Mouse (Mus musculus) kidney, embryonic 16.5 days (tissue): ENCODE data around the gene Lsamp. TPM values are rescaled to one million over a fixed set of nuclear protein-coding genes. Genes with fewer than 3 reads are reported as not detected.

Experiments used
- ATAC-seq: fragments of 200-750 bp; cut with Nextera tagmentation; 2 replicates; pipeline ENCODE4 v1.8.0; 2017; ENCODE audit warnings: moderate TSS enrichment; ENCODE audit not compliant: low FRiP score, low TSS enrichment
- H3K27ac ChIP-seq: fragments of 300-500 bp; sonication (generic); 2 replicates; pipeline ENCODE4 v1.5.1; 2014; ENCODE audit warnings: low read length
- H3K27me3 ChIP-seq: fragments of 300-500 bp; sonication (generic); 2 replicates; pipeline ENCODE4 v1.6.1; 2014; ENCODE audit warnings: low read length, control low read depth, mixed read lengths; ENCODE audit not compliant: insufficient read depth
- H3K36me3 ChIP-seq: fragments of 300-500 bp; sonication (generic); 2 replicates; pipeline ENCODE4 v1.6.1; 2014; ENCODE audit warnings: low read length, control low read depth, mixed read lengths; ENCODE audit not compliant: insufficient read depth
- H3K4me1 ChIP-seq: fragments of 300-500 bp; sonication (generic); 2 replicates; pipeline ENCODE4 v1.6.1; 2014; ENCODE audit warnings: low read length, control low read depth, mixed read lengths; ENCODE audit not compliant: insufficient read depth
- H3K4me2 ChIP-seq: fragments of 300-500 bp; sonication (generic); replicated peaks from 2 replicates; pipeline ENCODE4 v1.6.1; 2014; ENCODE audit warnings: low read depth, low read length
- H3K4me3 ChIP-seq: fragments of 300-500 bp; sonication (generic); 2 replicates; pipeline ENCODE4 v1.5.1; 2014; ENCODE audit warnings: mild to moderate bottlenecking, low read length
- H3K9ac ChIP-seq: fragments of 300-500 bp; sonication (generic); replicated peaks from 2 replicates; pipeline ENCODE4 v1.6.1; 2014; ENCODE audit warnings: low read length
- H3K9me3 ChIP-seq: fragments of 300-500 bp; sonication (generic); 2 replicates; pipeline ENCODE4 v1.6.1; 2016; ENCODE audit warnings: low read length, control low read depth
- WGBS: fragments of 180-500 bp; shearing (Covaris S2); extraction: QIAGEN DNeasy Blood & Tissue Kit; methylation state at CpG from one replicate; pipeline ENCODE4 v1.1.7; 2014; 5-methylcytosine and 5-hydroxymethylcytosine counted together
- polyA plus RNA-seq: library from polyadenylated mRNA; unstranded; fragments of >200 nt; fragmentation: Nextera tagmentation; extraction: Ambion mirVana; gene quantifications from 2 replicates; pipeline ENCODE4 v1.2.1, GENCODE M21; 2015

The Lsamp gene
- polyA plus RNA-seq, 1 experiment from 2014 or later = 3.4 TPM

DNA sequence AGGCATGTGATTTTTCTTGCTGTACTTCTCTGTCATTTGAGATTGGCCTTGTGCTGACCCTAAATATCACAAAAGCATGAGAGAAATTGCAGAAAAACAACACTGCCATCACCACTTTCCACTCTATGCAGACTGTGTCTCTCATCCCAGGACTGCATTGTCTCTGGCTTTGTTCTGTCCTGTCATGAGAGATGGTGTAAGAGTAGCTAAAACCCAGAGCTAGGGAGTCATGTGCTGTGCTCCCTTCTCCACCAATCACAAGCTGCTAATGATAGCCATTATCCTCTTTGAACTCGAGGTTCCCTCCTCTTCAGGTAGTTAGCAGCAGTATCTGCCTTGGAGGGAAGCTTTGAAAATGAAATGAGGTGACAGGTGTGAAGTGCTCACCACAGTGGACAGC is 552.6 kb downstream of the Lsamp start:
- H3K4me2 ChIP-seq = no peak overlapping the region
- 10% methylated on average over 1 of the region's 1 CpGs for WGBS
- H3K9ac ChIP-seq = no peak overlapping the region
- no peaks in the 10 kb centered on the region for H3K4me1 ChIP-seq
- H3K36me3 ChIP-seq = no peaks in the 10 kb centered on the region
- no peaks in the 10 kb centered on the region for H3K9me3 ChIP-seq
- H3K4me3 ChIP-seq = no peak overlapping the region
- H3K27ac ChIP-seq = no peak overlapping the region
- no peak for ATAC-seq
- no peaks in the 10 kb centered on the region for H3K27me3 ChIP-seq

- Histone ChIP-seq H3K36me3 (no peaks in the 10 kb centered on the region), H3K27ac (no peak overlapping the region), H3K4me2 (no peak overlapping the region), H3K27me3 (no peaks in the 10 kb centered on the region), H3K9me3 (no peaks in the 10 kb centered on the region), H3K4me3 (no peak overlapping the region), H3K9ac (no peak overlapping the region), H3K4me1 (no peaks in the 10 kb centered on the region)
- WGBS = 85% methylated on average over 4 of the region's 4 CpGs
- no peak for ATAC-seq
Measured at GRCm38 (mm10) chr16:40549663-40550062, 565.5 kb downstream of the Lsamp start.

- H3K4me3 ChIP-seq = no peak overlapping the region
- no peaks in the 10 kb centered on the region for H3K36me3 ChIP-seq
- H3K4me1 ChIP-seq = no peaks in the 10 kb centered on the region
- H3K4me2 ChIP-seq = no peak overlapping the region
- WGBS = 34% methylated on average over 1 of the region's 1 CpGs
- no peaks in the 10 kb centered on the region for H3K27me3 ChIP-seq
- peak; percentile 76 for ATAC-seq
- no peak overlapping the region for H3K27ac ChIP-seq
- H3K9ac ChIP-seq = no peak overlapping the region
- no peaks in the 10 kb centered on the region for H3K9me3 ChIP-seq
Measured at GRCm38 (mm10) chr16:40555608-40556007, 571.4 kb downstream of the Lsamp start.

DNA sequence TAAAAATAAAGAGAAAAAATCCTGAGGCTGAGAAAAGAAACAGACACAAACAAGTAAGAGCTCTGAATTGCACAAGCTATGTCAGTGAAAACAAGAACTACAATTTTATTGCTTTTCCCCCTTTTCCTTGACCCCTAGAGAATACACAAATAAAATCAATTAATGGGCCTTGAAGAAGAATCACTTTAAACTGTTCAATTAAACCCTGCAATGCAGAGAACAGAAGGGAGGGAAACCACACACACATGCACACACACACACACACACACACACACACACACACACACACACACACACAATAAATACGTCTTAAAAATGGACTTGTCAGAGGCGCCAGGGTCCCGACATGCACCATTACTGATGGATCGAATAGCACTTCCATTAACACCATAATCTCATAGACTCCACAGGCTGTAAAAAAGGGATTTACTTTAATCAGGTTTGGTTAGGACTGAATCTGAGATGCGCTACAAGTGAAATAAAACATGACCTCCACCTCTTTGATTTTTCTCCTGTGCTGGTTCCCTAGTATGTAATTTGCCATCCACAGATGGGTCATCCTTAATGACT is 573.6 kb downstream of the Lsamp start:
- Histone ChIP-seq H3K4me1 (no peaks in the 10 kb centered on the region), H3K4me3 (no peak overlapping the region), H3K27ac (no peak overlapping the region), H3K36me3 (no peaks in the 10 kb centered on the region), H3K4me2 (no peak overlapping the region), H3K27me3 (no peaks in the 10 kb centered on the region), H3K9ac (no peak overlapping the region), H3K9me3 (no peaks in the 10 kb centered on the region)
- ATAC-seq = peak; percentile 81
- WGBS = 36% methylated on average over 5 of the region's 5 CpGs

DNA sequence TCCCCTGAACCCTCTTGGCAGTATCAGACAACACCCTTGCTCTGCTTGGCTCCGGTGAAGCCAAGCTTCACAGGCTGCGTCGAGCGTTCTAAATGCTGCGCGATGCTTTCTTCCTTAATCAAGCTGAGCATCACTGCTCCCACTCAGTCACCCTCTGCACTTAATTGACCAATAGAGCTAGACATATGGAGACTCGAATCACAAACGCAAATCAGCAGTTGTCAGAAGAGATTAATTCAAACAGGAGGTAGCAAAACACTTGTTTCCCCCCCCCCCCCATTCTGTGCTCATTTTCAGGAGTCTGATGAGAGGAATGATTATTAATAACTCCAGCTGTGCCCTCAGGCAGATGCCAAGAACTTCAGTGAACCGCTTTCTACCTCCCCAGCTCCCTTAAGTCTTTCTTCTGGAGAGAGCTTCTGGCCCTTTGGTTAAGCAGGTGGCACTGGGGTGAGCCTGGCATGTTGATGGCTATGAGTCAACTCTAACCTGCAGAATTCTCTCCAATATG is 583.3 kb downstream of the Lsamp start:
- WGBS = 76% methylated on average over 9 of the region's 9 CpGs

DNA sequence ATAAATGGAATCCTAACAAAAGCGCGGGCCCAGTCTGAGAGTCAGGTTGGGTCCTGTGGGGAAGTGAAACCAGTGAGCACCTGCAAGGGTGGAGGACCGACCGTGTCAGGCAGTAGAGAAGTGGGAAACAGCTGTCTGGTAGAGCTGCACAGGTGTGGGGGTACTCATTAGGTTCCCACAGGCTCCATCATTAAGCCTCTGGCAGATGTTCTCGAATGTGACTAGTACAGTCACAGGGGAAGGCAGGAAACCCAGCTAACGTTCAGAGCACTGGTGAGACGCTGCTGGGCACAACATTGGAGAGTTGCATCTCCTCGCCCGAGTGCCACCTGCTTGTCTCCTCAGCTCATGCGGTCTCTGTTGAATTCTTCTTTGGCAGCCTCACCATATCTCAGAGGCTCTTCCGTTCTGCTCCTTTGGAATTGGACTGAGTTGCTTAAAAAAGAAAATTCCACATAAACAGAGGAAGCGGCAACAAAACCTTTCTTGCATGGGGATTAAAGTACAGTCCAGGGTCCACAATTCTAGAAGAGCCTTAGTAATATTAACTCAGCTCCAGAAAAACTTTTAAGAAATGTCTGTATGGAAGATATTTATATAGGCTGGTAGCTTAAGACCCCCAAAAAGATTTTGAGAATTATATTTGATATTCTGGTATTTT is 588.1 kb downstream of the Lsamp start:
- 82% methylated on average over 12 of the region's 12 CpGs for WGBS

More for the DNA sequence above, 583.3 kb downstream of the Lsamp start:
- no peak overlapping the region for H3K27ac ChIP-seq
- H3K9ac ChIP-seq = no peak overlapping the region
- no peak overlapping the region for H3K4me2 ChIP-seq
- no peak overlapping the region for H3K4me3 ChIP-seq
- H3K36me3 ChIP-seq = no peaks in the 10 kb centered on the region
- H3K9me3 ChIP-seq = no peaks in the 10 kb centered on the region
- no peak for ATAC-seq
- H3K27me3 ChIP-seq = no peaks in the 10 kb centered on the region
- H3K4me1 ChIP-seq = no peaks in the 10 kb centered on the region

GRCm38 (mm10) chr16:40582076-40582475 is 597.9 kb downstream of the Lsamp start:
- no peak overlapping the region for H3K9ac ChIP-seq
- no peak for ATAC-seq
- no peaks in the 10 kb centered on the region for H3K36me3 ChIP-seq
- 73% methylated on average over 3 of the region's 3 CpGs for WGBS
- H3K27ac ChIP-seq = no peak overlapping the region
- no peaks in the 10 kb centered on the region for H3K27me3 ChIP-seq
- no peaks in the 10 kb centered on the region for H3K9me3 ChIP-seq
- no peak overlapping the region for H3K4me3 ChIP-seq
- H3K4me2 ChIP-seq = no peak overlapping the region
- no peaks in the 10 kb centered on the region for H3K4me1 ChIP-seq

More for the DNA sequence above, 588.1 kb downstream of the Lsamp start:
- Histone ChIP-seq H3K27me3 (no peaks in the 10 kb centered on the region), H3K9ac (no peak overlapping the region), H3K36me3 (no peaks in the 10 kb centered on the region), H3K4me2 (no peak overlapping the region), H3K4me3 (no peak overlapping the region), H3K27ac (no peak overlapping the region), H3K9me3 (no peaks in the 10 kb centered on the region), H3K4me1 (no peaks in the 10 kb centered on the region)
- no peak for ATAC-seq

GRCm38 (mm10) chr16:40593161-40593560 is 609.0 kb downstream of the Lsamp start:
- ATAC-seq = no peak

DNA sequence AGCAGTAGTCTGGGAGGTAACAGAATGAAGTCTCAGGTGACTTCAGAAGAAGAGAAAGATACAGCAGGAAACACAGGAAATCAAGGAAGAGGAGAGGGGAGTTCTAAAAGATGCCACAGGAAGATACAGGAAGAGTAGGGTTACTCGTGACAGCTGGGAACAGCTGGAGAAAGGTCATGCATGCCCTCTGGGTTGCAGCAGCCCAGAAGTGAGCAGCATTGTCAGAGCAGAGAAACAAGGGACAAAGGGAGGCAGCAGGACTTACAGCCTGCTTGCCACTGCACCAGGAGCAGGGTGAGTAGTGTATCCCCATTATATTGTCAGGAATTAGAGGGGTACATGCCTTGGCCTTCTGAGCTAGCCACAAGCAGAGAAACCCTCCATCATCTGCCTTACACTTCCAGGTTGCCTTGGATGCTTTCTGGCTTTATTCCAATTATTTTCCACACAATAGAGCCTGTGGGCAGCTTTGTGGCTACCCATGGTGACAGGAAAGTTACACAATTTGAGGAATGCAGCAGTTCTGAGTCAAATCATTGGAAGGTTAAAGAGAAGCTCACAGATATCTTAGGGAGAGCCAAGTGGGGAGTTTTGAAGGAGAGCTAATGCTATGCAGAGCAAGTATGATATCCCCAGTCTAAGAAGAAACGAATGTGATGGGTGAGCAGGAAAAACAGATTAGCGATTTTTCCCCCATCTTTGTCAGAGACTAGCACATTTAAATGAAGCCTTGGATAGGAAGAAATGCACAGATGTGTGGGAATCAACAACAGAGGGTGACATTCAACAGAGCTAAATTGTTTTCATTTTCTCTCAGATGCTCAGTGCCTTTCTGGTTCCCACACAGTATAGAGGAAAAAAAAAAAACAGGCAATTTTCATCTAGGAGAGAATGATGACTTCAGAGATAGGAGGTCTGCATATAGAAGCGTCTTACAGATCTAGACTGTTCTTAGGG is 617.5 kb downstream of the Lsamp start:
- H3K9me3 ChIP-seq = no peaks in the 10 kb centered on the region
- WGBS = 59% methylated on average over 4 of the region's 4 CpGs
- no peaks in the 10 kb centered on the region for H3K27me3 ChIP-seq
- no peaks in the 10 kb centered on the region for H3K36me3 ChIP-seq
- H3K4me1 ChIP-seq = no peaks in the 10 kb centered on the region
- H3K9ac ChIP-seq = no peak overlapping the region
- no peak overlapping the region for H3K27ac ChIP-seq
- H3K4me2 ChIP-seq = no peak overlapping the region
- no peak overlapping the region for H3K4me3 ChIP-seq
- peak; percentile 51; the same call in 1 of the 2 replicates for ATAC-seq

More at GRCm38 (mm10) chr16:40593161-40593560, 609.0 kb downstream of the Lsamp start:
- WGBS = 48% methylated on average over 6 of the region's 6 CpGs
- no peaks in the 10 kb centered on the region for H3K36me3 ChIP-seq
- no peak overlapping the region for H3K4me3 ChIP-seq
- H3K9me3 ChIP-seq = no peaks in the 10 kb centered on the region
- H3K4me2 ChIP-seq = no peak overlapping the region
- no peak overlapping the region for H3K27ac ChIP-seq
- H3K9ac ChIP-seq = no peak overlapping the region
- H3K4me1 ChIP-seq = no peaks in the 10 kb centered on the region
- no peaks in the 10 kb centered on the region for H3K27me3 ChIP-seq
